Mouse (Mus musculus) natural killer cell, adult 2 months (primary cell): ENCODE results near the gene Cobll1.

Source experiments
- DNase-seq, 2 experiments: peaks; one replicate each; pipeline ENCODE4 v3.0.0; 2022; ENCODE audit warnings: low spot score in 2 of 2

Cobll1 gene

GRCm38 (mm10) chr2:65147431-65147830 lies 91.8 kb downstream of the Cobll1 start:
- DNase-seq: no peak

GRCm38 (mm10) chr2:65145421-65146117 lies 93.6 kb downstream of the Cobll1 start:
- DNase-seq: peak; percentile 38 to 41

GRCm38 (mm10) chr2:65141093-65141661 lies 98.0 kb downstream of the Cobll1 start:
- no peak for DNase-seq

GRCm38 (mm10) chr2:65140330-65140922 lies 98.8 kb downstream of the Cobll1 start:
- no peak for DNase-seq

GRCm38 (mm10) chr2:65139606-65140329 lies 99.4 kb downstream of the Cobll1 start:
- no peak for DNase-seq

- DNase-seq: no peak
These were observed 100.2 kb downstream of the Cobll1 start for GRCm38 (mm10) chr2:65138992-65139391.

- DNase-seq: no peak
These were observed 112.9 kb downstream of the Cobll1 start for GRCm38 (mm10) chr2:65126141-65126783.

- no peak for DNase-seq
These were observed 115.5 kb downstream of the Cobll1 start for GRCm38 (mm10) chr2:65123702-65124101.

GRCm38 (mm10) chr2:65121435-65121834 lies 117.8 kb downstream of the Cobll1 start:
- DNase-seq: no peak

GRCm38 (mm10) chr2:65121012-65121411 lies 118.2 kb downstream of the Cobll1 start:
- DNase-seq: no peak

GRCm38 (mm10) chr2:65120112-65120511 lies 119.1 kb downstream of the Cobll1 start:
- DNase-seq: no peak

- no peak for DNase-seq
These were observed 119.5 kb downstream of the Cobll1 start for GRCm38 (mm10) chr2:65119667-65120066.

- no peak for DNase-seq
These were observed 120.1 kb downstream of the Cobll1 start for GRCm38 (mm10) chr2:65119076-65119475.

GRCm38 (mm10) chr2:65117859-65118258 lies 121.3 kb downstream of the Cobll1 start:
- no peak for DNase-seq

GRCm38 (mm10) chr2:65116428-65117125 lies 122.6 kb downstream of the Cobll1 start:
- DNase-seq: no peak

- no peak for DNase-seq
These were observed 126.0 kb downstream of the Cobll1 start for GRCm38 (mm10) chr2:65113191-65113590.

GRCm38 (mm10) chr2:65104569-65104968 lies 134.6 kb downstream of the Cobll1 start:
- no peak for DNase-seq

GRCm38 (mm10) chr2:65103801-65104200 lies 135.4 kb downstream of the Cobll1 start:
- no peak for DNase-seq

- DNase-seq: no peak
These were observed 137.8 kb downstream of the Cobll1 start for GRCm38 (mm10) chr2:65101388-65101787.

- DNase-seq: no peak
These were observed 139.2 kb downstream of the Cobll1 start for GRCm38 (mm10) chr2:65100001-65100400.

GRCm38 (mm10) chr2:65095571-65095970 lies 143.6 kb downstream of the Cobll1 start:
- no peak for DNase-seq
